Mouse (Mus musculus): ENCODE results near the gene Oxa1l. TPM values are rescaled to one million over a fixed set of nuclear protein-coding genes. Genes with fewer than 3 reads are reported as not detected.

The Oxa1l gene
- polyA plus RNA-seq, 1 experiment = not detected

- TF ChIP-seq POLR2A (IDR thresholded peaks at IDR 0.05; ENCODE audit: insufficient read depth, low read depth, low read length) = no peak
- TF ChIP-seq CTCF (IDR thresholded peaks at IDR 0.05; ENCODE audit: insufficient read depth, low read depth, low read length) = no peak
- peaks cover 12% of the 10 kb centered on the region; the same call in 1 of the 2 replicates for H3K4me1 ChIP-seq (ENCODE audit: control insufficient read depth, insufficient read depth, low read length)
- no peak overlapping the region for H3K27ac ChIP-seq (ENCODE audit: insufficient read depth, low read depth, low read length)
- 67% methylated on average over 18 of the region's 18 CpGs for WGBS
- H3K4me3 ChIP-seq (ENCODE audit: insufficient read depth, low read depth, low read length) = no peak overlapping the region
These were observed 6.9 kb downstream of the Oxa1l start for GRCm38 (mm10) chr14:54367429-54368060.

- Histone ChIP-seq H3K27ac (ENCODE audit: insufficient read depth, low read depth, low read length) (no peak overlapping the region), H3K4me1 (ENCODE audit: control insufficient read depth, insufficient read depth, low read length) (peaks cover 7% of the 10 kb centered on the region; the same call in 1 of the 2 replicates), H3K4me3 (ENCODE audit: insufficient read depth, low read depth, low read length) (no peak overlapping the region)
- TF ChIP-seq CTCF (IDR thresholded peaks at IDR 0.05; ENCODE audit: insufficient read depth, low read depth, low read length) (no peak), POLR2A (IDR thresholded peaks at IDR 0.05; ENCODE audit: insufficient read depth, low read depth, low read length) (no peak)
- 90% methylated on average over 3 of the region's 3 CpGs for WGBS
These were observed 8.7 kb downstream of the Oxa1l start for GRCm38 (mm10) chr14:54369372-54369771.

- 89% methylated on average over 6 of the region's 6 CpGs for WGBS
- H3K27ac ChIP-seq (ENCODE audit: insufficient read depth, low read depth, low read length) = no peak overlapping the region
- TF ChIP-seq CTCF (IDR thresholded peaks at IDR 0.05; ENCODE audit: insufficient read depth, low read depth, low read length) (no peak), POLR2A (IDR thresholded peaks at IDR 0.05; ENCODE audit: insufficient read depth, low read depth, low read length) (no peak)
- peaks cover 7% of the 10 kb centered on the region; the same call in 1 of the 2 replicates for H3K4me1 ChIP-seq (ENCODE audit: control insufficient read depth, insufficient read depth, low read length)
- H3K4me3 ChIP-seq (ENCODE audit: insufficient read depth, low read depth, low read length) = no peak overlapping the region
These were observed 10.0 kb downstream of the Oxa1l start for GRCm38 (mm10) chr14:54370595-54370994.

GRCm38 (mm10) chr14:54371460-54371859, 10.8 kb downstream of the Oxa1l start:
- H3K4me1 ChIP-seq (ENCODE audit: control insufficient read depth, insufficient read depth, low read length) = peaks cover 7% of the 10 kb centered on the region; the same call in 1 of the 2 replicates
- no peak overlapping the region for H3K27ac ChIP-seq (ENCODE audit: insufficient read depth, low read depth, low read length)
- H3K4me3 ChIP-seq (ENCODE audit: insufficient read depth, low read depth, low read length) = no peak overlapping the region
- TF ChIP-seq POLR2A (IDR thresholded peaks at IDR 0.05; ENCODE audit: insufficient read depth, low read depth, low read length) (no peak), CTCF (IDR thresholded peaks at IDR 0.05; ENCODE audit: insufficient read depth, low read depth, low read length) (no peak)
- WGBS = 98% methylated on average over 10 of the region's 10 CpGs

GRCm38 (mm10) chr14:54372923-54373322, 12.3 kb downstream of the Oxa1l start:
- Histone ChIP-seq H3K4me3 (ENCODE audit: insufficient read depth, low read depth, low read length) (no peak overlapping the region), H3K27ac (ENCODE audit: insufficient read depth, low read depth, low read length) (no peak overlapping the region), H3K4me1 (ENCODE audit: control insufficient read depth, insufficient read depth, low read length) (no peaks in the 10 kb centered on the region)
- 87% methylated on average over 9 of the region's 9 CpGs for WGBS
- TF ChIP-seq POLR2A (IDR thresholded peaks at IDR 0.05; ENCODE audit: insufficient read depth, low read depth, low read length) (no peak), CTCF (IDR thresholded peaks at IDR 0.05; ENCODE audit: insufficient read depth, low read depth, low read length) (no peak)

- Histone ChIP-seq H3K4me1 (ENCODE audit: control insufficient read depth, insufficient read depth, low read length) (no peaks in the 10 kb centered on the region), H3K27ac (ENCODE audit: insufficient read depth, low read depth, low read length) (no peak overlapping the region), H3K4me3 (ENCODE audit: insufficient read depth, low read depth, low read length) (no peak overlapping the region)
- 67% methylated on average over 3 of the region's 3 CpGs for WGBS
- TF ChIP-seq POLR2A (IDR thresholded peaks at IDR 0.05; ENCODE audit: insufficient read depth, low read depth, low read length) (no peak), CTCF (IDR thresholded peaks at IDR 0.05; ENCODE audit: insufficient read depth, low read depth, low read length) (no peak)
These were observed 15.3 kb downstream of the Oxa1l start for GRCm38 (mm10) chr14:54375916-54376315.

GRCm38 (mm10) chr14:54377166-54377565, 16.5 kb downstream of the Oxa1l start:
- Histone ChIP-seq H3K4me1 (ENCODE audit: control insufficient read depth, insufficient read depth, low read length) (no peaks in the 10 kb centered on the region), H3K4me3 (ENCODE audit: insufficient read depth, low read depth, low read length) (no peak overlapping the region), H3K27ac (ENCODE audit: insufficient read depth, low read depth, low read length) (no peak overlapping the region)
- TF ChIP-seq CTCF (IDR thresholded peaks at IDR 0.05; ENCODE audit: insufficient read depth, low read depth, low read length) = no peak
- 78% methylated on average over 6 of the region's 6 CpGs for WGBS

GRCm38 (mm10) chr14:54379571-54379970, 18.9 kb downstream of the Oxa1l start:
- WGBS = 82% methylated on average over 13 of the region's 13 CpGs
- H3K4me1 ChIP-seq (ENCODE audit: control insufficient read depth, insufficient read depth, low read length) = no peaks in the 10 kb centered on the region
- H3K27ac ChIP-seq (ENCODE audit: insufficient read depth, low read depth, low read length) = no peak overlapping the region
- TF ChIP-seq POLR2A (IDR thresholded peaks at IDR 0.05; ENCODE audit: insufficient read depth, low read depth, low read length) (no peak), CTCF (IDR thresholded peaks at IDR 0.05; ENCODE audit: insufficient read depth, low read depth, low read length) (no peak)
- no peak overlapping the region for H3K4me3 ChIP-seq (ENCODE audit: insufficient read depth, low read depth, low read length)

- WGBS = 79% methylated on average over 4 of the region's 4 CpGs
These were observed 20.0 kb downstream of the Oxa1l start for GRCm38 (mm10) chr14:54380616-54381015.

More at GRCm38 (mm10) chr14:54380616-54381015, 20.0 kb downstream of the Oxa1l start:
- TF ChIP-seq POLR2A (IDR thresholded peaks at IDR 0.05; ENCODE audit: insufficient read depth, low read depth, low read length) (no peak), CTCF (IDR thresholded peaks at IDR 0.05; ENCODE audit: insufficient read depth, low read depth, low read length) (no peak)
- Histone ChIP-seq H3K4me1 (ENCODE audit: control insufficient read depth, insufficient read depth, low read length) (no peaks in the 10 kb centered on the region), H3K27ac (ENCODE audit: insufficient read depth, low read depth, low read length) (no peak overlapping the region), H3K4me3 (ENCODE audit: insufficient read depth, low read depth, low read length) (no peak overlapping the region)

All from olfactory bulb, adult 2 months (tissue).